Mouse (Mus musculus) adrenal gland, adult (tissue): ENCODE results near the gene Ccn5.

Source experiments
- DNase-seq, 2 experiments: peaks; one replicate each; pipeline ENCODE4 v3.0.0; 2022 to 2023; ENCODE audit warnings: low spot score in 1 of 2; ENCODE audit not compliant: inconsistent age in 2 of 2

Gene Ccn5

DNA sequence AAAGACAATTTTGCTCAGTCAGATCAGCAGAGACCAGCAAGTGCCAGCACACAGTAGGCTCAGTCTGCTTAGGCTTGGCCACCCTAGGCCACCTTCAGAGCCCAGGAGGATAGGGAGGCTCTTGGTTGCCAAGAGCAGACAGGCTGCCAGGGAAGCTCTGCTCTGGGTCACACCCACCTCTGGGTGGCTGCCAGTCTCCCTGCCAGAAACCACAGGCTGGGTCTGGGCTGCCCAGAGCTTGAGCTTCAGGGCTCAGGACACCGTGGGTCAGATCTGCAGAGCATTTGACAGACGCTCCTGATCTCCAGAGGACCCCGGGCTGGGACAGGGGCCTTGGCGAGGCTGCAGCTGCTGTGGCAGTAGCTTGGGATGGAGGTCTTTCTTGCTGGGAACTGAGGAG lies at the start of gene Ccn5:
Gene Ccn5, plus strand, starts transcription at position 255 of the 400 bp plus-strand sequence.
- DNase-seq, result peak; percentile 68 to 88

- no peak for DNase-seq
These were observed 44.0 kb upstream of the Ccn5 start for GRCm38 (mm10) chr2:163776661-163777060.

- DNase-seq, result no peak
These were observed 43.6 kb upstream of the Ccn5 start for GRCm38 (mm10) chr2:163777061-163777460.

DNA sequence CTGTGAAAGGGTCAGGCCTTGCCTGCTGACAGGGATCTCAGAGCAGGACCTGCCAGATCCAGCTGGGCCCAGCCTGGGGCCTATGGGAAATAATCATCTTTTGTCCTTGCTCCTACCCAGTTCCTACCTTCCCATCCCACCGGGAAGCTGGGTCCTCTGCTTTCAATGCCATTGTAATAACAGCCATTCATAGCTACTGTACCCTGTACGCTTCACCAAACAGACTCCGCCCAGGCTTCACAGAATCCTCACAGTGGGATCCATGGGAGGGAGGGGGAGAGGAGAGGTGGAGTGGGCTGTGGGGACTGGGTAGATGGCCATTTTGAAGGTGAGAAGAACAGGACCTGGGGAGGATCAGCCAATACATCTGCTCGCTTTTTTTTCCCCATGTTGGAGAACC lies 41.8 kb upstream of the Ccn5 start:
- no peak for DNase-seq

DNA sequence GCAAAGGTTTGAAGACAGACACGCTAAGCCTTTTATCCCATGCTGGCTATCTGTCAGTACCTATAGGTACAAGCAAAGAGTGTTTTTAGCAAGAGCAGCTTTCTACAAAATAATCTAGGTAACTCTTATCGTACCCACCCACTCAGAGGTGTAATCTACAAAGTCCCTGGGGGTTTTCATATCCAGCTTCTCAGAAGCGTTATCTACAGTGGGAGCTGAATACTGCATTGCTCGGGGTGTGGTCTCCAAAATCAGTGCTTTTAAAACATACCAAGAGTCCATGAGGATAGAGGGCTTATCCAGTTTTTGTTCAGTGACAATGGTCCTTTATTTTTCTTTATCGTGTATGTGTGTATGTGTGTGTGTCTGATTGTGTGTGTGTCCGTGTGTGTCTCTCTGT lies 37.3 kb upstream of the Ccn5 start:
- DNase-seq, result no peak

GRCm38 (mm10) chr2:163783901-163784300 lies 36.8 kb upstream of the Ccn5 start:
- no peak for DNase-seq

GRCm38 (mm10) chr2:163787086-163787485 lies 33.6 kb upstream of the Ccn5 start:
- DNase-seq, result no peak

DNA sequence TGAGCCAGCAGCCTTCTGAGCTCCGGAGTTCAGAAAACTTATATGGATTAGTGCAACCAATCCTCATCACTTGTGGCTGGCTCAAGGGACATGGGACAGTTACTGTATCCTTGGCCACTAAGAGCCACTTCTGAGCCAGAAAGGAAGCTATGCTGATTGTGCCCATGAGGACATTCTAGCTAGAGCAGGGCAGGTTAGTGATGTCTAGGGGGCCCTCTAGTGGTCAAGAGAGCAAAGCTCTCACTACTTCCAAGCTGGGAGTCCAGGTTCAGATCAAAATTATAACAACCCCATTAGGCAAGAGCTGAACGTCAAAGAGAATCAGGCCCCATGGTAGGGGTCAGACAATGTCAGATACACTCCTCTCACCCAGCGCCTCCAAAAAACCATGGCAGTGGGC lies 33.0 kb upstream of the Ccn5 start:
- DNase-seq, result peak; percentile 51 to 84

DNA sequence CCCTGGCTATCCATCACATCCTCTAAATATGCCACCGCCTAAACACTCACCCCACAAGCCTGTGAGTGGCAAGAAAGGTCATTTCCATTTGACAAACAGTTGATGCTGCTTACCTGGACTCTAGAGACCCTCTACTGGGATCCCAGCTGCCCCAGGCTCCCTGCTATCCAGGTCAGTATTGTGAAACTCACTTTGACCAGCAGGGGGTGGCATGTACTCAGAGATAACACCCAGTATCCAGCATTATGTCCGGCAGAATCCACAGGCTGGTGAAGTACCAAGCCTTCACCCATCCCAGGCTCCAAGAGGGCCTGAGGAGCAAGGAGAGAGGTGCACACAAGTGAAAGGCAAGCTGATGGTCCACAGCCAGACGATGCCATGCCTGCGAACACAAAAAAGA lies 32.2 kb upstream of the Ccn5 start:
- peak; percentile 71 to 92 for DNase-seq

DNA sequence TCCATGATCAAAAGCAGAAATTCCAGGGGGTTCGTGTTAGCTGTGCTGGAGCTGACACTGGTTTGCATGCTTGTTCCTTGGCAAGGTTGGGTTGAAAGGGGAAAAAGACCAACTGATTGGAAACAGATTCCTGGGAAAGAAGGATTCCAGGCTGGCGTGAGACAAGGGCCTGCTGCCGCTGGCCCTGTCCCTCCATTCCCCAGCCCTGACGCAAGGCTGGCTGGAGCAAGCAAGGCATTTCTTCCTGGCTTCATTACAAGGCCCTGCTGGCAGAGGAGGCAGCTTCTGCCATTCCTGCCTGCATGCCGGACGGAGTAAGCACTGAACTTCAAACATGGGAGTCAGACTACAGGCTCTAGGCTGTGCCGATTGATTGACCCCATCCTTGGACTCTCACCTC lies 22.2 kb upstream of the Ccn5 start:
- peak in 1 of 2 experiments; percentile 63 for DNase-seq

DNA sequence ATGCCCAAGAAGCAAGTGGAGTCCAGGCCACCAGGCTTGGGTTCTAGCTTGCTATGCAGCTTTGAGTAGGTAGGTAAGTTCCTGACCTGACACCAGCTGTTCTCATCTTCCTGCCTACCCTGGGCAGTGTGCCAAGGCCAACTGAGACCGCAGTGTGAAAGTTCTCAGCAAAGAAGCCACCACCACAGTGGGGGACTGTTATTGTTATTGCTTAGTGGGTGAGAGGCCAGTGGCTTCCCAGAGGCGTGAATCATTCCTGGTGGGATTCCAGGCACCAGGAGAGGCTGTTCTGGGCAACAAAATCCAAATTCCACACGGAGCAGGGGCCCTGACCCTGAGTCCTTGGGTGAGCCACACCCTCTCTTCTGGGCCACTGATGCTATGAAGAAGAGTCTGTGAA lies 19.8 kb upstream of the Ccn5 start:
- DNase-seq, result peak; percentile 43 to 67

DNA sequence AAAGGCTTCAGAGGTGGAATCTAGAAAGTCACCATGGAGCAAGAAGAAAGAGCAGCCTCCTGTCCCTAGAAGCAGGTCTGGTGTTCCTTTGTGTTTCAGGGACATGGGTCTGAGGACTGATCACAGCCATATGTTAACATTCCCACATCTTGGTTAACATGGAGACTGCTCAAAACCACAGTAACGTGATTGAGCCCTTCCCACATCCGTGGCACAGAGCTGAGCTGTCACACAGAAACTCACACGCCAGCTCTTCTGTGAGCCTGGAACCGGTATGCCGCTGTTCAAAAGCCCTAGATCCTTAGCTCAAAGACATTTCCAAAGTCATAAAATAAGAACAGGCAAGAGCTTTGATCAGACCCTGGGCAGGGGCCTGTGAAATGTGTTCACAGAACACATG lies 19.3 kb upstream of the Ccn5 start:
- no peak for DNase-seq

- DNase-seq, result peak in 1 of 2 experiments; percentile 53
These were observed 16.8 kb upstream of the Ccn5 start for GRCm38 (mm10) chr2:163803838-163804237.

GRCm38 (mm10) chr2:163809166-163809565 lies 11.5 kb upstream of the Ccn5 start:
- DNase-seq, result no peak

GRCm38 (mm10) chr2:163809704-163810103 lies 11.0 kb upstream of the Ccn5 start:
- no peak for DNase-seq

- no peak for DNase-seq
These were observed 7.6 kb upstream of the Ccn5 start for GRCm38 (mm10) chr2:163813077-163813476.

DNA sequence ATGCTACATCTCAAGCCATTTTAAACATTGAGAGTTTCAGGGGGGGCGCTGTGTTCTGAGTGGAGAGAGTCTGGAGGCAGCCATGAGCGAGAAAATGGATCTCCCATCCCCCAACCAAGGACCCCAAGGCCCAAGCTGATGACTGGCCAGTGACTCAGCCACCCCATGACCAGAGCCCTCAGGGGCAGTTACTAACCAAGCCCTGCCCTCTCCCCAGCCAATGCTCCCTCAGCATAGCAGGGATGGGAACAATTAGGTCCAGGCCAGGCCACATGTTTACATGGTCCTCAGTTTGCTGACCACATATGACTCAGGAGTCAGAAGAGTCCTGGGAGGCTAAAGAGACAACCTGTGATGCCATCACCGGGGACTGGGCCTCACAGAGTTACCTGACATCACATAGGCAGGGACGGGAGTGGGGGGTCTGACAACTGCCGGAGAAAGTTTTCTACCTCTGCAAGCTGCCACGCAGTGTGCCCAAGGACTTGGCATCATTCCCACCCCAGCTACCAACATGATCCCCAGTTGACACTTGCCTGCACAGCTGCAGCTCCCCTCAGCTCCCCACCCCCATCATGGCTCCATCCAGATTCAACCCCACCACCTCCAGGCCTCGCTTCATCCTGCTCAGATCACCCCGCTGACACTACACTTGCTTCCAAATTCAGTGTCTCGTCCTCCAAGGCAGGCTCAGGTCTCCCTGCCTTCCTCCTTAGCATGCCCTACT lies 5.8 kb upstream of the Ccn5 start:
- peak; percentile 28 to 55 for DNase-seq

DNA sequence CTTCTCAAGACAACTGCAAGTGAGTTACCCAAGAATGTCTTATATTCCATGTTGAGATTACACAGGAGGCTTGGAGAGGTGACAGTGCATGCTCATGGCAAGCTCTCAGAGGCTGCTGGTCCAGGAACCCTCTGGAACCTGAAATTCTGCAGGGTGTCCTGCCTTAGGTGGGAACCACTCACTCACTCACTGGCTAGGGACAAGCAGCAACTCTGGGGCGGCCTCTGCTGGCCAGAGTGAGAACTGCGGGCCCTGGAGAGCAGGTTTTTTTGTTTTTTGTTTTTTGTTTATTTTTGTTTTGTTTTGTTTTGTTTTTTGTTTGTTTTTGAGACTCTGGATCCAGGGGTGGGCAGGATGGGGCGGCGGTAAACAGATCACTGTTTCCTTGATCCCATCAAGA lies 2.6 kb downstream of the Ccn5 start:
- DNase-seq, result peak; percentile 40 to 76

DNA sequence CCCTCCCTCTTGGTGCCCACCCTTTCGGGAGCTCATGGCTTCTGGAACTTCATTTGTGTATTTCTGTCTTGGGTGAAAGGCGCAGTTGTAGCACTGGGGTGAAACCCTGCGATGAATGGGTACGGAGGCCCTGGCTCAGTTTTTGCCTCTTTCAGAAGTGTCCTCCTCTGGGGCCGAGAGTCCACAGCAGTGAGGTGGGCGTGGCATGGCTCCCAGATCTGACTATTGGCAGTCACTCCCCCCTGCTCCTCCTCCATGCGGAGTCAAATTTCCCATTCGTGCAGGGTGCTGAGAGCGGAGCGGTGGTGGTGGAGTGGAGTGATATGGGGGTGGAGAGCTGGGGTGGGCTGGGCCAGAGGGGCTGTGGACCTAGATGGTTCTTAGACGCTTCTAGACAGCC lies 3.1 kb downstream of the Ccn5 start:
- no peak for DNase-seq

DNA sequence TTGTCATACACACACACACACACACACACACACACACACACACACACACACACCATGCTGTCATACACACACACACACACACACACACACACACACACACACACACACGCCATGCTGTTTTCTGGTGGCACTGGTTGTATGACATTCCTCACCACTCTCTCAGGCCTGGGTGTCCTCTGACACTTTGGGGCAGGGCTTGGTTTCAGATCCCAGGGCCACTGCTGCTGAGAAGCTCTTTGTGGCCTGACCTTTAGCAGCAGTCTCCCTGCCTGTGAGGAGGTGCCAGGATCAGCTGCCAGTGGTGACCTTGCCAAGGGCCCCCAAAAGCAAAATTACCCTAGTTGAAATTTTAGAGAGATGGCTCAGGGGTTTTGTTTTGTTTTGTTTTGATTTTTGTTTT lies 5.2 kb downstream of the Ccn5 start:
- DNase-seq, result peak; percentile 35 to 68

GRCm38 (mm10) chr2:163826494-163826893 lies 5.8 kb downstream of the Ccn5 start:
- DNase-seq, result peak in 1 of 2 experiments; percentile 46

GRCm38 (mm10) chr2:163831163-163831562 lies 10.5 kb downstream of the Ccn5 start:
- no peak for DNase-seq

- DNase-seq, result peak; percentile 80 to 94
These were observed 17.4 kb downstream of the Ccn5 start for GRCm38 (mm10) chr2:163838043-163838442.
